Mouse (Mus musculus) embryonic facial prominence, embryonic 14.5 days (tissue): ENCODE measurements at regions not wholly inside any gene's neighbourhood (a gene's known extent, or its start where the extent isn't known, plus 50 kb on each side); places are given as distances from the start of the nearest gene placed in this dataset.

Experiments
- ATAC-seq: fragments of 200-750 bp; cut with Nextera tagmentation; 2 replicates; pipeline ENCODE4 v1.8.0; 2017; ENCODE audit warnings: low read depth, moderate number of reproducible peaks, moderate TSS enrichment
- DNase-seq: peaks from one replicate; pipeline ENCODE4 v3.0.0-alpha.2; 2015; ENCODE audit warnings: low spot score
- H3K27ac ChIP-seq: fragments of 300-500 bp; sonication (generic); replicated peaks from 2 replicates; pipeline ENCODE4 v1.5.1; 2014; ENCODE audit warnings: low read depth, mild to moderate bottlenecking, low read length, moderate library complexity
- H3K27me3 ChIP-seq: fragments of 300-500 bp; sonication (generic); replicated peaks from 2 replicates; pipeline ENCODE4 v1.6.1; 2014; ENCODE audit warnings: low read length; ENCODE audit not compliant: control insufficient read depth, insufficient read depth
- H3K36me3 ChIP-seq: fragments of 300-500 bp; sonication (generic); 2 replicates; pipeline ENCODE4 v1.6.1; 2014; ENCODE audit warnings: low read length, mixed read lengths; ENCODE audit not compliant: control insufficient read depth, insufficient read depth
- H3K4me1 ChIP-seq: fragments of 300-500 bp; sonication (generic); 2 replicates; pipeline ENCODE4 v1.6.1; 2014; ENCODE audit warnings: antibody characterized with exemption, low read length; ENCODE audit not compliant: control insufficient read depth, insufficient read depth
- H3K4me2 ChIP-seq: fragments of 300-500 bp; sonication (generic); 2 replicates; pipeline ENCODE4 v1.6.1; 2014; ENCODE audit warnings: low read depth, mild to moderate bottlenecking, low read length, moderate library complexity, mixed read lengths
- H3K4me3 ChIP-seq: fragments of 300-500 bp; sonication (generic); 2 replicates; pipeline ENCODE4 v1.5.1; 2014; ENCODE audit warnings: low read depth, mild to moderate bottlenecking, low read length
- H3K9ac ChIP-seq: fragments of 300-500 bp; sonication (generic); 2 replicates; pipeline ENCODE4 v1.6.1; 2014; ENCODE audit warnings: low read depth, mild to moderate bottlenecking, low read length, moderate library complexity, mixed read lengths
- H3K9me3 ChIP-seq: fragments of 300-500 bp; sonication (generic); 2 replicates; pipeline ENCODE4 v1.6.1; 2016; ENCODE audit warnings: low read length; ENCODE audit not compliant: control insufficient read depth
- WGBS: fragments of 180-500 bp; shearing (Covaris S2); extraction: QIAGEN DNeasy Blood & Tissue Kit; methylation state at CpG from one replicate; pipeline ENCODE4 v1.1.7; 2014; 5-methylcytosine and 5-hydroxymethylcytosine counted together

- WGBS, result 16% methylated on average over 5 of the region's 5 CpGs
- H3K9me3 ChIP-seq, result no peaks in the 10 kb centered on the region
Measured at GRCm38 (mm10) chr12:51534606-51535005, 58.5 kb upstream of the Coch start.

GRCm38 (mm10) chr12:51535056-51535640 lies 58.0 kb upstream of the Coch start:
- H3K9ac ChIP-seq, result no peak overlapping the region
- peak; percentile 22 for DNase-seq
- no peak for ATAC-seq
- 41% methylated on average over 5 of the region's 5 CpGs for WGBS
- no peaks in the 10 kb centered on the region for H3K36me3 ChIP-seq
- H3K27ac ChIP-seq, result no peak overlapping the region
- H3K4me2 ChIP-seq, result no peak overlapping the region
- no peak overlapping the region for H3K4me3 ChIP-seq
- H3K9me3 ChIP-seq, result no peaks in the 10 kb centered on the region
- no peaks in the 10 kb centered on the region for H3K27me3 ChIP-seq
- no peaks in the 10 kb centered on the region for H3K4me1 ChIP-seq

More at GRCm38 (mm10) chr12:51534606-51535005, 58.5 kb upstream of the Coch start:
- H3K4me3 ChIP-seq, result no peak overlapping the region
- no peaks in the 10 kb centered on the region for H3K36me3 ChIP-seq
- no peaks in the 10 kb centered on the region for H3K27me3 ChIP-seq
- no peak overlapping the region for H3K4me2 ChIP-seq
- ATAC-seq (no peak), DNase-seq (no peak)
- no peaks in the 10 kb centered on the region for H3K4me1 ChIP-seq
- no peak overlapping the region for H3K27ac ChIP-seq
- H3K9ac ChIP-seq, result no peak overlapping the region
